In the genomic region with DNA sequence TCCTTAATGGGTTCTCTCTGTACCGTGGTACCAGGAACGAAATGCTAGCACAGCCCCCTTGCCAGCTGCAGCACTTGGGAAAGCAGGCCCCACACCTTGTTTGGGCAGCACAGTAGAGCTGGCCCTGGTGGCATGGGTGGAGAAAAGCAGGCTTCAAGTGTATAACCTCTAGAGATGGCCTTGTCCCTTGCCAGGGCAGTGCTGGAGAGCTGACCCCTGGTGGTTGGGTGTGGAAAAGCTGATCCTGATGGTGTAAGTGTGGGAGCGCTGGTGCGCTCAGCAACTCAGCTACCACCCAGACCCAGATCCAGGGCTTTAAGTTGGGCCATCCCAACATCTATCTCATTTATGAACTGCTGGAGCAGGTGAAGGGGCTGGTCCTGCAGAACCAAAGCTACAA, we compare ENCODE assay signal across 8 mouse cellular contexts.
A peak's percentile ranks its signal among the peaks of the same experiment; 100 is the strongest.
DNase-seq lines count a peak whose midpoint lies in the region; ATAC-seq lines count a peak whose summit lies in the region.

No protein-coding gene starts in this region.

- H3K36me3 ChIP-seq in kidney, embryonic 16.5 days (ENCODE audit: insufficient read depth, low read length), result no peaks in the 10 kb centered on the region

- no peaks in the 10 kb centered on the region for H3K4me1 ChIP-seq in kidney, embryonic 16.5 days (ENCODE audit: insufficient read depth, low read length)

- no peaks in the 10 kb centered on the region for H3K27me3 ChIP-seq in kidney, embryonic 16.5 days (ENCODE audit: insufficient read depth, low read length)

- no peak overlapping the region for H3K4me2 ChIP-seq in kidney, embryonic 16.5 days (replicated peaks; ENCODE audit: low read depth, low read length)

- H3K9me3 ChIP-seq in kidney, embryonic 16.5 days (ENCODE audit: low read length), result no peaks in the 10 kb centered on the region

- ATAC-seq in kidney, embryonic 16.5 days (ENCODE audit: low FRiP score, low TSS enrichment), result no peak
- 0 out of 2 replicates have a peak, but pooled peaks have one; percentile 23 for ATAC-seq in neutrophil, adult 5-6 weeks (ENCODE audit: extremely low read depth, insufficient number of reproducible peaks, low FRiP score, poor library complexity, severe bottlenecking)
- no peak for ATAC-seq in frontal cortex, adult (ENCODE audit: low TSS enrichment)

- H3K27ac ChIP-seq in kidney, embryonic 16.5 days (ENCODE audit: low read length), result no peak overlapping the region

- DNase-seq in kidney, adult 8-10 months, result peak; percentile 2 to 17
- peak; percentile 36 for DNase-seq in adrenal gland, postnatal 10 days
- DNase-seq in induced T-regulatory cell, adult 2 months (ENCODE audit: low read depth), result peak; percentile 18
- no peak for DNase-seq in right cerebral cortex, adult 18-20 months
- DNase-seq in cerebellum, postnatal 36 days, result no peak

- H3K9ac ChIP-seq in kidney, embryonic 16.5 days (replicated peaks; ENCODE audit: low read length), result no peak overlapping the region

- H3K4me3 ChIP-seq in kidney, embryonic 16.5 days (ENCODE audit: low read length), result no peak overlapping the region

- WGBS in kidney, embryonic 16.5 days, result 88% methylated on average over 4 of the region's 4 CpGs

Comparison
In these comparisons a context has a peak if more than half of its experiments do, and no peak if none do; other contexts are left out.
1. DNase-seq: peak in kidney, adult 8-10 months (2 of 2), adrenal gland, postnatal 10 days (single experiment) and induced T-regulatory cell, adult 2 months (single experiment); none in right cerebral cortex, adult 18-20 months (single experiment) and cerebellum, postnatal 36 days (0 of 2).